Mouse (Mus musculus) 416B (cell line): ENCODE measurements around the gene Arf4.

Source experiments
- DNase-seq: peaks from one replicate; pipeline ENCODE4 v3.0.0; 2011; ENCODE audit warnings: low read depth

Gene Arf4

GRCm38 (mm10) chr14:26637851-26638707 is at the start of gene Arf4:
Gene Arf4 (plus strand): TSS chr14:26638074.
- peak; percentile 99 for DNase-seq

- DNase-seq: peak; percentile 58
Measured at GRCm38 (mm10) chr14:26591353-26591752, 46.5 kb upstream of the Arf4 start.

GRCm38 (mm10) chr14:26593281-26593895 is 44.5 kb upstream of the Arf4 start:
- no peak for DNase-seq

GRCm38 (mm10) chr14:26595167-26595566 is 42.7 kb upstream of the Arf4 start:
- DNase-seq: no peak

DNA sequence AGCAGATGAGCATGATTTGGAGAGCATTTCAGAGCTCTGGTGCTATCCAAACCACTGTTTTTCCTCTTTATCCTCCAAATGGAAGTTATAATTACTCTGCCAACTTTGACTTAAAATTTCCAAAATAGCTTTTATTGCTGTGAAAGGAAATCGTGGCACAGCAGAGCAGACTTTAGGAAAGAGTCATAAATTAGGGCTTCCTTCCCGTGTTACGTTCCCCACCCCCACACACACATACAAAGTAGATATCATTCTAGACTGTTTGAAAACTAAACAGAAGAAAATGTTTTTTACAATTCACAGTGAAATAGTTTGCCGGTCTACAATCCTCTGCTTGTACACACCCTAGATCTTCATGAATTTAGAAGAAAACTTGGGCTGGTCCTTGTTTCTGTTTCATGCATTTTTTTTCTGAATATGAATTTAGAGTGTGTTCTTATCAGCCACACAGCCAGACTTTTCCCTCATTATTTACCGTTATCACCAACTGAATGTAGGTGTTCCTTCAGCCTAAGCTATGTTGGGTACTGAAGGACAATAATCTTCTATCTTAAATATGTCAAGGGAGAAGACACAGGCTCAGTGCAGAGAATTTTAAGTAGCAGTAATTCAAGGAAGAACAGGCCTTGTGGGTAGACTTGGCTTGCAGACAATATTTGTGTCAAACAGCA is 42.0 kb upstream of the Arf4 start:
- no peak for DNase-seq

DNA sequence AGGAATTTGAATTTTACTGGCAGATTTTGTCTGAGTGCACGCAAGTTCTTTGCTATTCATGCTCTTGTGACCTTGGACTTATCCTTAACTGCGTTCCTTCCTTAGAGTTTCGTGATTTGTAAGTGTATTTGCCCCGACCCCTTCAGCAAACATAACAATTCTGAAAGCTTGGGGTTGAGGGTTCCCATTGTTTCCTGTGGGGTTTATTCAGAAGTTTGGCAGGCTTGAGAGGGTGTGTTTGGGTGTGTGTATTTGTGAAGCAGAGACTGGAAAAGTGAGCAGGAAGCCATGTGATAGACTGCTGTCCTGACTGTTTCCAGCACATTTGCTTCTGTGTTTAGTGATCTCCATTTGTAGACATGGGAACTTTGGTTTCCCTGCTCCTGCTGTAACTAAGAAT is 32.5 kb upstream of the Arf4 start:
- no peak for DNase-seq

DNA sequence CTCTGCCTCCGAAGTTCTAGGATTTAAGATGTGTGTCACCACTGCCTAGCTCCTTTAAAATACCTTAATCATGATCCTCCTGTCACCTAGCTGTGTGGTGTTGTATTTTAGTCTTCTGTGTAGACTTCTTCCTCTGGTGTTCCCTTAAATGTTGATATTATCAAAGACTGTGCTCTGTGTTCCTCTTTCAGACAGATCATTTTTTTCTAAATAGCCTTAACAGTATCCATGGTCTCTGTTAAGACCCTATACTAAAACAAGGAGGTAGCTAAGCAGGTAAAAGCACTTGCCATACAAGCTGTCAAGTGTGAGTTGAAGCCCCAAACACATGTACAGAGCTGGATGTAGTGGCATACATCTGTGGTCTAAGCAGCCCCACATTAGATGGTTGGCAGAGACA is 28.2 kb upstream of the Arf4 start:
- no peak for DNase-seq

DNA sequence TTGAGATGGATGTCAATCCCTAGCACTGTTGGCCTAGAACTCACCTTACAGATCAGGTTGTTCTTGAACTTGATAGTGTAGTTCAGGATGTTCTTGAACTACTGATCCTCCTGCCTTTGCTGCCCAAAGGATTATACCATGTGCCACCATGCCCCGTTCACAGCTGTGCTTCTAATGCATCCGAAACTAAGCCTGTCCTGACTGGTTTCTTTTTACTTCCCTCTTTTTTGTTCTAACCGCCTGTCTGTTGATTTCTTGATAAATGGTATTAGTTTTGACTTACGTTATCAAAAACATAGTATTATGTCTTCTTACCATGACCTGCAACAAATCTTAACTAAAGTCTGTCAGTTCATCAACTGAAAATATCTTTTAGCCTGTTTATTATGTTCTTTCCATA is 27.2 kb upstream of the Arf4 start:
- no peak for DNase-seq

GRCm38 (mm10) chr14:26625301-26625700 is 12.6 kb upstream of the Arf4 start:
- no peak for DNase-seq

GRCm38 (mm10) chr14:26626605-26627140 is 11.2 kb upstream of the Arf4 start:
- DNase-seq: peak; percentile 31

DNA sequence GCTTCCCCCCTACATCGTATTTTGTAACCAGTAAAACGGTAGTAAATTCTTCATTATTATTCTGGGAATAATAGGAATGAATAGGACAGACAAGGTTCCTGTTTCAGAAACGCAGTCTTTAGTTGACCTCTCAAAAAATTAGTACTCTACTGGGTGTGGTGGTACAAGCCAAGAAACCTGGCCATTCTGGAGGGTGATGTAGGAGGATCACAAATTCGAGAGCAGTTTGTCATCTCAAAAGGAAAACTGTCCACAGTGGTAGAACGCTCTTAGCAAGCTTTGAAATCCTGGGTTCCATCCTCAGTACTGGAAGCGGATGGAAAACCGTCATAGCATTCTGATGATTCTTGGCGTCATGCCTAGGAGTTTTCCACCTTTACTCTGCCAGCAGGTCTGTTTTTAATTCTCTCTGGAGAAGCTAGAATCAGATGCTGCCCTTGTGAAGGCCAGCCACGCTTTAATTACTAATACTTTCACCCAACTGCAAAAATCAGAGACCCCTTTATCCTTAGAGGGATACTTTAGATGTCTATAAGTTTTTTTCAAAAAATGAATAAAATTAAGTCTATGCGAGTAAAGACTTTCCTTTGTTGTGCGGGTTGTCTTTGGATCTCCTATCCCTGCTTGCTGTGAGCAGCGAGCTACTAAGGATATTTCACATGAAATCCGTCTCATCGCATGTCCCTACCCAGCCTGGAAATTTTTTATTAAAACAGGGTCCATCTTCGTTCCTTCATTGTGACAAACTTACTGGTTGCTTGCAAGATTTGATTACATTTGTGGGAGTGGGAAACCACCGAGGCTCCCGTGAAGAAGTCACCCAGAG is 636 bp upstream of the Arf4 start:
- DNase-seq: peak; percentile 25

- peak; percentile 75 for DNase-seq
Measured at GRCm38 (mm10) chr14:26638708-26639084, 822 bp downstream of the Arf4 start.

DNA sequence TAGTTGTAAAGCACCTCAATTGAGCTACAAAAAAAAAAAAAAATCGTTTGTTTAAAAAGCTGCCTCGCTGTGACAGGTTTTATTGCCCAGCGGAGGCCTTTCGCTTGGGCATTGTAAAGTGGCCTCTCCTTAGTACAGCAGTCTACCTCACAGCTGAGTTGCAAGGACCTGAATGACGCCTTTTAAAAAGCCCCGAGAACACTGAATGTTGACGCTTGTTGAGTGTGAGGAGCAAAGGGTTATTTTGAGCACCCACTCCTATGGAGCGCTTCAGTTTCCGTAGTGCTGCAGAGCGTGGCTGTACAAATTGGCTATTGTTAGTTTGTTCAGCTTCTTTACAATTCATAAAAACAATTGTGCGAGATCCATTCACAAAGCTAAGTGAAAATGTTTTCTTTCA is 1.4 kb downstream of the Arf4 start:
- DNase-seq: peak; percentile 24

DNA sequence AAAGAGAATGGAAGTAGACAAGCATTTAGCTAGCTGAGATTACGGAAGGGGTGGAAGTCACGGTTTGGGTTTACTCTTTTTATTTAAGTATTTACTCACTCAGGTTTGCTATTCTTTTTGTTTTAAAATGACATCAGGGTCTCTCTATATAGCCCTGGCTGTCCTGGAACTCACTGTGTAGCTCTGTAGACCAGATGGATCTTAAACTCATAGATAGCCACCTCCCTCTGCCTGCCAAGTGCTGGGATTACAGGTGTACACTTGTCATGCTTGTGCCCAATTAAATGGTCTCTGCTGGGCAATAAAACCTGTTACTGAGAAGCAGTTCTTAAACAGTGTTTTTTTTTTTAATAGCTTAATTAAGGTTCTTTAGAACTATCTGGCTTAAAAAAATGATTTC is 2.1 kb downstream of the Arf4 start:
- DNase-seq: peak; percentile 62

GRCm38 (mm10) chr14:26643006-26643624 is 5.2 kb downstream of the Arf4 start:
- DNase-seq: peak; percentile 29

- DNase-seq: no peak
Measured at GRCm38 (mm10) chr14:26645989-26646650, 8.2 kb downstream of the Arf4 start.

DNA sequence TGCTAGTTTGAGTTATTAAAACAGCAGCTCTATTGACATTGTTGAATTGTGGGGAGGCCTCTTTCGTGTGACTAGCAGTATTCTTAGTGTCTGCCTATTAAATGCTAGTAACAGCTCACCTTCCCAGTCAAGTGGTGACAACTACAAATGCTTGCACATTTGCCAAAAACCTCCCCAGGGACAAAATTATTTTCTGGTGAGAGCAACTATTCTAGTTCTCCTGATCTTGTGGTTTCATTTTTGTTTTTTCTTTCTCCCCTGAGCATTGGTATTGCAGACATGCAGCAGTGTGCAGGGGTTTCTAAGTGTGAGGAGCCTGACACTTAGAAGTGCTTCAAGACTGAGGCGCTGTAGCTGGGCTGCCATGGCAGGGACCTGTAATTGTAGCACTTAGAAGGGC is 9.9 kb downstream of the Arf4 start:
- DNase-seq: no peak

- peak; percentile 74 for DNase-seq
Measured at GRCm38 (mm10) chr14:26651901-26652300, 14.0 kb downstream of the Arf4 start.

DNA sequence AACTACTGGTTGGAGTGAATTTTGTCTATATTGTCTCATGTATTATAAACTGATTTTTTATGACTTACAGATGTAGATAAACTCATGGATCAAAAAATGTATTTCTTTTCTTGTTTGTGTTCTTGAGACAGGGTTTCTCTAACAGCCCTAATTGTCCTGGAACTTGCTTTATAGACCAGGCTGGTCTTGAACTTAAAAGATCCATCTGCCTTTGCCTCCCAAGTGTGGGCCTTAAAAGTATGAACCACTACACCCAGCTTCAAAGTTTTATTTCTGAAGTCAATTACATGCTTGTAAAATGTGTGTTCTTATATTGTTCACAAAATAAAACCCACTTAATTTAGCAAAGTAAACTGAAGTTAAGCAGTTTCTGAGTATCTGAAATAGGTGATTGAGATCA is 20.3 kb downstream of the Arf4 start:
- no peak for DNase-seq

DNA sequence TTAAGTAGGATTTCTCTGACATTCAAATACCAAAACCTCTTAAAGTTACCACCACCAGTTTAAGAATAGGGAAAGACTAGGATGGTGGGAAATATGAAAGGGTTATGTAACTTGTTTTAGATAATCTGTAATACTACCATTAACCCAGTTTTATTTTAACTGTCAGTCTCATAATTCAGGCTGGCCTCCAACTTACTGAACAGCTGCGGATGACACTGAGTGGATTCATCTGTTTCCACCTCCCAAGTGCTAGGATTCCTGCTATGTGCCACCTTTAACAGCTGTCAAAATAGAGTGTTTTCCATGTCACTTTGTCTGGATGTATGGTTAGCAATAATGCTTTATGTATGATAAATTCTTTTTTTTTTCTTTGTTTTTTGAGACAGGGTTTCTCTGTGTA is 22.4 kb downstream of the Arf4 start:
- DNase-seq: no peak

DNA sequence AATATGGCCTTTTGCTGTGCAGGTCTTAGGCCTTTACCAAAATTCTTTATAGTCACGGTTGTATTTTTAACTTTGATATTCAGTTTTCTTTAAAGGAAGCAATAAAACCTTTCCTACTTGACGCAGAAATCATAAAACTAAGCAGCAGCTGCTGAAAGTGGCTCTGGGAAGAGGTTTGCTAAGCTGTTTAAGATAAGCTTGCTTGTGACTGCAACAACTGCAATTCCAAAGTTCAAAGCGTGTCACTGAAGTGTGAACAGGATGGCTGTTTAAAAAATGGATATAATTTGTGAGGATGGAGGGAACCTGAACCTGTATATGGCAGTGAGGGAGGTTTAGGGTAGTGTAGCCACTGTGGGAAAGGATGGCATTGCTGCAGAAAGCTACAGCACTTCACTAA is 24.1 kb downstream of the Arf4 start:
- DNase-seq: no peak
